ENCODE assay signal across 8 mouse cellular contexts in genomic region chr9:13563475-13564414, GRCm38 (mm10).
DNase-seq lines count a peak whose midpoint lies in the region; ATAC-seq and TF ChIP-seq lines count a peak whose summit lies in the region.

No protein-coding gene starts in this region.

- TF ChIP-seq CTCF in cerebellum, adult 2 months (IDR thresholded peaks at IDR 0.05; ENCODE audit: borderline replicate concordance, insufficient read depth, low read depth, low read length) = no peak
- TF ChIP-seq CTCF in kidney, postnatal 0 days (IDR thresholded peaks at IDR 0.05; ENCODE audit: low read depth) = no peak
- TF ChIP-seq CTCF in lung, adult 2 months (IDR thresholded peaks at IDR 0.05; ENCODE audit: insufficient read depth, low read length) = no peak

- H3K9me3 ChIP-seq in midbrain, embryonic 14.5 days (ENCODE audit: control insufficient read depth, low read length) = no peaks in the 10 kb centered on the region
- no peaks in the 10 kb centered on the region for H3K9me3 ChIP-seq in midbrain, embryonic 13.5 days
- no peaks in the 10 kb centered on the region for H3K9me3 ChIP-seq in heart, embryonic 11.5 days (replicated peaks; ENCODE audit: control insufficient read depth, low read length)
- H3K9me3 ChIP-seq in kidney, postnatal 0 days (replicated peaks; ENCODE audit: low read length) = no peaks in the 10 kb centered on the region
- H3K9me3 ChIP-seq in stomach, embryonic 14.5 days (ENCODE audit: control insufficient read depth, low read depth, low read length) = no peaks in the 10 kb centered on the region

- no peak overlapping the region for H3K4me2 ChIP-seq in midbrain, embryonic 14.5 days (ENCODE audit: low read length)
- H3K4me2 ChIP-seq in midbrain, embryonic 13.5 days (replicated peaks) = no peak overlapping the region
- H3K4me2 ChIP-seq in heart, embryonic 11.5 days = peak overlapping the region; percentile 22
- H3K4me2 ChIP-seq in kidney, postnatal 0 days (ENCODE audit: low read length) = 0 out of 2 replicates have a peak overlapping the region, but pooled peaks have one; percentile 13
- no peak overlapping the region for H3K4me2 ChIP-seq in stomach, embryonic 14.5 days (replicated peaks; ENCODE audit: low read depth, low read length)

- TF ChIP-seq POLR2A in cerebellum, adult 2 months (IDR thresholded peaks at IDR 0.05; ENCODE audit: borderline replicate concordance, insufficient read depth, low read length) = peak; percentile 55; the same call in 1 of the 2 replicates
- no peak for TF ChIP-seq POLR2A in lung, adult 2 months (IDR thresholded peaks at IDR 0.05; ENCODE audit: borderline replicate concordance, extremely low read depth, low read depth, low read length)

- no peak overlapping the region for H3K27ac ChIP-seq in midbrain, embryonic 14.5 days (replicated peaks; ENCODE audit: low read depth, low read length)
- H3K27ac ChIP-seq in midbrain, embryonic 13.5 days = no peak overlapping the region
- peak overlapping the region; percentile 94 for H3K27ac ChIP-seq in cerebellum, adult 2 months (ENCODE audit: insufficient read depth, low read length)
- peak overlapping the region; percentile 80 for H3K27ac ChIP-seq in heart, embryonic 11.5 days (ENCODE audit: low read depth, low read length)
- H3K27ac ChIP-seq in kidney, postnatal 0 days = peak overlapping the region; percentile 56
- peak overlapping the region; percentile 44; the same call in 1 of the 2 replicates for H3K27ac ChIP-seq in stomach, embryonic 14.5 days (ENCODE audit: low read length)

- ATAC-seq in midbrain, embryonic 14.5 days (ENCODE audit: low FRiP score, low TSS enrichment) = no peak
- no peak for ATAC-seq in midbrain, embryonic 13.5 days
- peak; percentile 27; the same call in 1 of the 2 replicates for ATAC-seq in heart, embryonic 11.5 days (replicated peaks; ENCODE audit: insufficient number of reproducible peaks, low FRiP score, low TSS enrichment)
- ATAC-seq in kidney, postnatal 0 days (replicated peaks; ENCODE audit: low FRiP score, low read depth) = peak; percentile 51; the same call in 1 of the 2 replicates
- 0 out of 2 replicates have a peak, but pooled peaks have one; percentile 42 for ATAC-seq in stomach, embryonic 14.5 days (ENCODE audit: insufficient number of reproducible peaks, insufficient read depth, low FRiP score, low read depth)

- DNase-seq in midbrain, embryonic 14.5 days = peak; percentile 23
- DNase-seq in cerebellum, adult 2 months = peak; percentile 90 to 94
- DNase-seq in kidney, postnatal 0 days (ENCODE audit: low spot score) = peak; percentile 53
- DNase-seq in lung, adult 2 months = peak; percentile 45
- no peak for DNase-seq in embryo, embryonic 11 days

- no peak overlapping the region for H3K9ac ChIP-seq in midbrain, embryonic 14.5 days (replicated peaks; ENCODE audit: low read length)
- H3K9ac ChIP-seq in midbrain, embryonic 13.5 days (replicated peaks) = no peak overlapping the region
- peak overlapping the region; percentile 4; the same call in 1 of the 2 replicates for H3K9ac ChIP-seq in heart, embryonic 11.5 days (ENCODE audit: low read depth, low read length)
- no peak overlapping the region for H3K9ac ChIP-seq in kidney, postnatal 0 days (ENCODE audit: low read depth, low read length)
- no peak overlapping the region for H3K9ac ChIP-seq in stomach, embryonic 14.5 days (replicated peaks; ENCODE audit: low read depth, low read length)

- H3K4me3 ChIP-seq in midbrain, embryonic 14.5 days (replicated peaks; ENCODE audit: low read depth, low read length) = no peak overlapping the region
- no peak overlapping the region for H3K4me3 ChIP-seq in midbrain, embryonic 13.5 days (replicated peaks)
- H3K4me3 ChIP-seq in cerebellum, adult 2 months (replicated peaks; ENCODE audit: insufficient read depth, low read depth, low read length) = peak overlapping the region; percentile 4
- H3K4me3 ChIP-seq in heart, embryonic 11.5 days (ENCODE audit: low read depth, low read length) = no peak overlapping the region
- H3K4me3 ChIP-seq in kidney, postnatal 0 days (replicated peaks; ENCODE audit: low read depth, low read length) = no peak overlapping the region
- H3K4me3 ChIP-seq in lung, adult 2 months (replicated peaks; ENCODE audit: extremely low read depth, low read depth, low read length) = no peak overlapping the region
- H3K4me3 ChIP-seq in stomach, embryonic 14.5 days (ENCODE audit: low read depth, low read length) = no peak overlapping the region

- H3K4me1 ChIP-seq in midbrain, embryonic 14.5 days (ENCODE audit: control insufficient read depth, insufficient read depth, low read length) = 0 out of 2 replicates have a peak, but pooled peaks cover 5% of the 10 kb centered on the region
- H3K4me1 ChIP-seq in midbrain, embryonic 13.5 days (replicated peaks) = peaks cover 26% of the 10 kb centered on the region
- peaks cover 46% of the 10 kb centered on the region for H3K4me1 ChIP-seq in cerebellum, adult 2 months (ENCODE audit: control insufficient read depth, insufficient read depth, low read length)
- H3K4me1 ChIP-seq in heart, embryonic 11.5 days (ENCODE audit: control insufficient read depth, insufficient read depth, low read length) = peaks cover 17% of the 10 kb centered on the region
- peaks cover 21% of the 10 kb centered on the region for H3K4me1 ChIP-seq in kidney, postnatal 0 days (replicated peaks; ENCODE audit: insufficient read depth, low read length)
- peaks cover 13% of the 10 kb centered on the region for H3K4me1 ChIP-seq in lung, adult 2 months (ENCODE audit: control insufficient read depth, insufficient read depth, low read length)
- peaks cover 19% of the 10 kb centered on the region for H3K4me1 ChIP-seq in stomach, embryonic 14.5 days (ENCODE audit: control insufficient read depth, insufficient read depth, low read length)

- 77% methylated on average over 10 of the region's 10 CpGs for WGBS in midbrain, embryonic 14.5 days
- WGBS in midbrain, embryonic 13.5 days = 75% methylated on average over 10 of the region's 10 CpGs
- WGBS in cerebellum, adult 2 months = 10% methylated on average over 10 of the region's 10 CpGs
- 44% methylated on average over 10 of the region's 10 CpGs for WGBS in heart, embryonic 11.5 days (ENCODE audit: insufficient replicate concordance)
- 35% methylated on average over 10 of the region's 10 CpGs for WGBS in kidney, postnatal 0 days
- WGBS in lung, adult 2 months = 11% methylated on average over 10 of the region's 10 CpGs
- WGBS in stomach, embryonic 14.5 days = 51% methylated on average over 10 of the region's 10 CpGs

- no peaks in the 10 kb centered on the region for H3K36me3 ChIP-seq in midbrain, embryonic 14.5 days (ENCODE audit: control insufficient read depth, insufficient read depth, low read length)
- H3K36me3 ChIP-seq in midbrain, embryonic 13.5 days = no peaks in the 10 kb centered on the region
- H3K36me3 ChIP-seq in heart, embryonic 11.5 days (ENCODE audit: control insufficient read depth, insufficient read depth, low read length) = no peaks in the 10 kb centered on the region
- H3K36me3 ChIP-seq in kidney, postnatal 0 days (ENCODE audit: insufficient read depth, low read length) = no peaks in the 10 kb centered on the region
- no peaks in the 10 kb centered on the region for H3K36me3 ChIP-seq in stomach, embryonic 14.5 days (ENCODE audit: control insufficient read depth, insufficient read depth, low read length)

- no peaks in the 10 kb centered on the region for H3K27me3 ChIP-seq in midbrain, embryonic 14.5 days (ENCODE audit: control insufficient read depth, insufficient read depth, low read length)
- no peaks in the 10 kb centered on the region for H3K27me3 ChIP-seq in midbrain, embryonic 13.5 days
- no peaks in the 10 kb centered on the region for H3K27me3 ChIP-seq in cerebellum, adult 2 months (ENCODE audit: control insufficient read depth, insufficient read depth, low read length)
- no peaks in the 10 kb centered on the region for H3K27me3 ChIP-seq in heart, embryonic 11.5 days (ENCODE audit: control insufficient read depth, insufficient read depth, low read length)
- no peaks in the 10 kb centered on the region for H3K27me3 ChIP-seq in kidney, postnatal 0 days (ENCODE audit: insufficient read depth, low read length)
- H3K27me3 ChIP-seq in stomach, embryonic 14.5 days (ENCODE audit: control insufficient read depth, insufficient read depth, low read length) = no peaks in the 10 kb centered on the region

Comparison
In these comparisons a context has a peak if more than half of its experiments do, and no peak if none do; other contexts are left out.
1. ATAC-seq: peak in heart, embryonic 11.5 days (single experiment), kidney, postnatal 0 days (single experiment) and stomach, embryonic 14.5 days (single experiment); none in midbrain, embryonic 14.5 days (single experiment) and midbrain, embryonic 13.5 days (single experiment).
2. H3K27ac ChIP-seq: peak in cerebellum, adult 2 months (single experiment), heart, embryonic 11.5 days (single experiment), kidney, postnatal 0 days (single experiment) and stomach, embryonic 14.5 days (single experiment); none in midbrain, embryonic 14.5 days (single experiment) and midbrain, embryonic 13.5 days (single experiment).
3. H3K4me2 ChIP-seq: peak in heart, embryonic 11.5 days (single experiment) and kidney, postnatal 0 days (single experiment); none in midbrain, embryonic 14.5 days (single experiment), midbrain, embryonic 13.5 days (single experiment) and stomach, embryonic 14.5 days (single experiment).